Mouse (Mus musculus) limb, embryonic 11.5 days (tissue): ENCODE results near the gene Grwd1. TPM values are rescaled to one million over a fixed set of nuclear protein-coding genes. Genes with fewer than 3 reads are reported as not detected.

Source experiments
- ATAC-seq: fragments of 200-750 bp; cut with Nextera tagmentation; 2 replicates; pipeline ENCODE4 v1.8.0; 2017; ENCODE audit warnings: low read depth; ENCODE audit not compliant: insufficient number of reproducible peaks, low FRiP score, low TSS enrichment
- DNase-seq: peaks from one replicate; pipeline ENCODE4 v3.0.0-alpha.2; 2015; ENCODE audit warnings: low spot score
- H3K27ac ChIP-seq: fragments of 300-500 bp; sonication (generic); replicated peaks from 2 replicates; pipeline ENCODE4 v1.5.1; 2014; ENCODE audit warnings: low read depth, mild to moderate bottlenecking, low read length
- H3K27me3 ChIP-seq: fragments of 300-500 bp; sonication (generic); 2 replicates; pipeline ENCODE4 v1.6.1; 2014; ENCODE audit warnings: mild to moderate bottlenecking, low read length, mixed read lengths; ENCODE audit not compliant: control insufficient read depth, insufficient read depth
- H3K36me3 ChIP-seq: fragments of 300-500 bp; sonication (generic); 2 replicates; pipeline ENCODE4 v1.6.1; 2014; ENCODE audit warnings: mild to moderate bottlenecking, low read length, moderate library complexity, mixed read lengths; ENCODE audit not compliant: control insufficient read depth, insufficient read depth
- H3K4me1 ChIP-seq: fragments of 300-500 bp; sonication (generic); 2 replicates; pipeline ENCODE4 v1.6.1; 2014; ENCODE audit warnings: low read length, mixed read lengths; ENCODE audit not compliant: control insufficient read depth, insufficient read depth
- H3K4me2 ChIP-seq: fragments of 300-500 bp; sonication (generic); 2 replicates; pipeline ENCODE4 v1.6.1; 2014; ENCODE audit warnings: low read depth, mild to moderate bottlenecking, moderate library complexity; ENCODE audit not compliant: severe bottlenecking
- H3K4me3 ChIP-seq: fragments of 300-500 bp; sonication (generic); 2 replicates; pipeline ENCODE4 v1.5.1; 2014; ENCODE audit warnings: low read depth, low read length
- H3K9ac ChIP-seq: fragments of 300-500 bp; sonication (generic); 2 replicates; pipeline ENCODE4 v1.6.1; 2014; ENCODE audit warnings: mild to moderate bottlenecking, low read length
- H3K9me3 ChIP-seq: fragments of 300-500 bp; sonication (generic); 2 replicates; pipeline ENCODE4 v1.6.1; 2016; ENCODE audit warnings: low read length; ENCODE audit not compliant: control insufficient read depth
- WGBS: fragments of 180-500 bp; shearing (Covaris S2); extraction: QIAGEN DNeasy Blood & Tissue Kit; methylation state at CpG from one replicate; pipeline ENCODE4 v1.1.7; 2014; 5-methylcytosine and 5-hydroxymethylcytosine counted together
- polyA plus RNA-seq: library from polyadenylated mRNA; unstranded; fragments of >200 nt; fragmentation: Nextera tagmentation; extraction: Ambion mirVana; gene quantifications from 2 replicates; pipeline ENCODE4 v1.2.1, GENCODE M21; 2014

The Grwd1 gene
- polyA plus RNA-seq, 1 experiment from 2014 or later: 94.3 TPM

DNA sequence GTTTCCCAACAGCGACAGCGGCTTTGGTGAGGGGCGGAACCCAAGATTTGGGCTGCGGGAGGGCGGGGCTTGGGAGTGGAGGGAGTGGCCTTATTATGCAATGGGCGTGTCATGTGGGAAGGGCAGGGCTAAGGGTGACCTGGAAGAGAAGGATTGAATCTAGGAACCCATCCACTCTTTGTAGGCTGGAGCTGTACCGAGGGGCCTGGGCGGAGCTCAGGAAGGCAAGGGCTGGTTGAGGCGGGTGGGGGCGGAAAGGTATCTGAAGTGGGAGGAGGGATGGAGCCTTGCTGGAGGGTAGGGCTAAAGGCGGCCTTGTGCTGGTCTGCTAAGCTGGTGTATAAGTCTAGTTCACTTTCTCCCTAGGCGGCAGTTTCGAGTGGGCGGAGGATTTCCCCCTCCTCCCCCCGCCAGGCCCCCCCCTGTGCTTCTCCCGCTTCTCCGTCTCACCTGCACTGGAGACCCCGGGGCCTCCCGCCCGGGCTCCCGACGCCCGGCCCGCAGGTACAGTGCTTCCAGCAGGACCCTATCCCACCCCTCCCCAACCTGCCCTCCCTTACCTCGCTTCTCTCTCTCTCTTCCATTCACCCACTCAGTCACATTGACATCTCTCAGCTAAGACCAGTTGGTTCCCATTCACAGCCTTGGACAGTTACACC is 30.1 kb downstream of the Grwd1 start:
- H3K4me2 ChIP-seq: 0 out of 2 replicates have a peak overlapping the region, but pooled peaks have one; percentile 15
- peaks cover 10% of the 10 kb centered on the region; the same call in 1 of the 2 replicates for H3K4me1 ChIP-seq
- H3K27ac ChIP-seq: no peak overlapping the region
- no peak overlapping the region for H3K9ac ChIP-seq
- WGBS: 12% methylated on average over 25 of the region's 25 CpGs
- ATAC-seq: no peak
- no peaks in the 10 kb centered on the region for H3K9me3 ChIP-seq
- peaks cover 10% of the 10 kb centered on the region for H3K27me3 ChIP-seq
- H3K36me3 ChIP-seq: no peaks in the 10 kb centered on the region
- peak; percentile 56 for DNase-seq
- no peak overlapping the region for H3K4me3 ChIP-seq

DNA sequence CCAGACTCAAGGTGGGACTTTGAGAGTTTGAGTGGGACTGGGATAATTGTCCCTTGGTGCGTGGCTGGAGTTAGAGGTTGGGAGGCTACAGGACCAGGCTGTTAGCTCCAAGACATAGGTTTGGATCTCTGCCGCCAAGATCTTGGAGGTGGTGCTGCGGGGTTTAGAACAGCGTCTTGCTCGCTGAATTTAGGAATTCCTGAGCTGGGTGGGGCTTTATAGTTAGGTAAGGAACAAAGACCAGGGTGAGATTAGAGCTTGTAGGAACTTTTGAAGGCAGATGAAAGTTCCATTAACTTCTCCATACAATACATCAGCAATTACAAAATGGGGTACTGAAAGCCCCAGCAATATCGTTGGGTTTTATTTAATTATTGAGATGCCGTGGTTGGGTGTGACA is 30.7 kb downstream of the Grwd1 start:
- WGBS: 35% methylated on average over 7 of the region's 7 CpGs
- no peak overlapping the region for H3K9ac ChIP-seq
- H3K36me3 ChIP-seq: peaks cover 3% of the 10 kb centered on the region; the same call in 1 of the 2 replicates
- H3K9me3 ChIP-seq: no peaks in the 10 kb centered on the region
- peaks cover 10% of the 10 kb centered on the region for H3K27me3 ChIP-seq
- no peak for DNase-seq
- peaks cover 10% of the 10 kb centered on the region; the same call in 1 of the 2 replicates for H3K4me1 ChIP-seq
- no peak for ATAC-seq
- H3K4me3 ChIP-seq: no peak overlapping the region
- no peak overlapping the region for H3K4me2 ChIP-seq
- H3K27ac ChIP-seq: no peak overlapping the region

DNA sequence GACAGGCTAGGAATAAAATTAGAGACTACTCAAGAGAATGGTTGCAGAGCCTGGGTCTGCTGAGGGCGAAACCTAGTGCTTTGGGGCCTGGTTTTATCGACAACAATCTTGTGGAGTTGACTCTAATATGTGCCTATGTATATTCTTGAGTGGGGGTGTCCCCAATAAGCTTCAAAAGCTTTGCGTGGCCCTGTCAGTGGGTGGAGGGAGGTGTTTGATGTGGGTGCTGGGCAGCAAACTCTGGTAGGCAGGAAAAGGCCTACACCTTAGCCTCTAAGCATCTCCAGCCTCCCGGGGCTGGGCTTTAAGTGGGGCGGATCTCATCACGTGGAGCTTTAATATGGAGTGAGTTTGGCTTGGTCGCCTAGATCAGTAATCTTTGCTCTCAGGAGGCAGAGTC is 31.8 kb downstream of the Grwd1 start:
- Histone ChIP-seq H3K4me1 (peaks cover 10% of the 10 kb centered on the region; the same call in 1 of the 2 replicates), H3K27me3 (peaks cover 10% of the 10 kb centered on the region), H3K36me3 (peaks cover 3% of the 10 kb centered on the region; the same call in 1 of the 2 replicates), H3K27ac (no peak overlapping the region), H3K9ac (no peak overlapping the region), H3K9me3 (no peaks in the 10 kb centered on the region), H3K4me3 (peak overlapping the region; percentile 33; the same call in 1 of the 2 replicates), H3K4me2 (peak overlapping the region; percentile 91; the same call in 1 of the 2 replicates)
- DNase-seq (no peak), ATAC-seq (no peak)
- 49% methylated on average over 7 of the region's 7 CpGs for WGBS

DNA sequence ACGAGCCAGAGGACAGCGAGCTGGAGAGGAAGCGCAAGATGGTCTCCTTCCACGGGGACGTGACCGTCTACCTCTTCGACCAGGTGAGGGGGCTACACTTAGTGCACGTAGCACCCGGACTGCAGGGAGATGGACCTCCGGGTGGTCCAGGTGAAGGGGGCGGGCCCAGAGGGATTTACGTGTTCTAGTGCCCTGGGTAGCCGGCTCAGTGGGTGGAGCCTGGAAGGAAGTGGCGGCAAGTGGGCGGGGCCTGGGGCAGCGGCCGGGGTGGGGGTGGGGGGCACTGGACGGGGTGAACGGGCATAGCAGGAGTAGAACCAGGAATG is 32.3 kb downstream of the Grwd1 start:
- Histone ChIP-seq H3K4me3 (peak overlapping the region; percentile 33), H3K27me3 (peaks cover 10% of the 10 kb centered on the region), H3K4me1 (peaks cover 10% of the 10 kb centered on the region; the same call in 1 of the 2 replicates), H3K4me2 (peak overlapping the region; percentile 91), H3K9me3 (no peaks in the 10 kb centered on the region), H3K27ac (no peak overlapping the region), H3K36me3 (peaks cover 3% of the 10 kb centered on the region; the same call in 1 of the 2 replicates), H3K9ac (peak overlapping the region; percentile 64; the same call in 1 of the 2 replicates)
- ATAC-seq (no peak), DNase-seq (peak; percentile 60)
- under 1% methylated on average over 19 of the region's 19 CpGs for WGBS

DNA sequence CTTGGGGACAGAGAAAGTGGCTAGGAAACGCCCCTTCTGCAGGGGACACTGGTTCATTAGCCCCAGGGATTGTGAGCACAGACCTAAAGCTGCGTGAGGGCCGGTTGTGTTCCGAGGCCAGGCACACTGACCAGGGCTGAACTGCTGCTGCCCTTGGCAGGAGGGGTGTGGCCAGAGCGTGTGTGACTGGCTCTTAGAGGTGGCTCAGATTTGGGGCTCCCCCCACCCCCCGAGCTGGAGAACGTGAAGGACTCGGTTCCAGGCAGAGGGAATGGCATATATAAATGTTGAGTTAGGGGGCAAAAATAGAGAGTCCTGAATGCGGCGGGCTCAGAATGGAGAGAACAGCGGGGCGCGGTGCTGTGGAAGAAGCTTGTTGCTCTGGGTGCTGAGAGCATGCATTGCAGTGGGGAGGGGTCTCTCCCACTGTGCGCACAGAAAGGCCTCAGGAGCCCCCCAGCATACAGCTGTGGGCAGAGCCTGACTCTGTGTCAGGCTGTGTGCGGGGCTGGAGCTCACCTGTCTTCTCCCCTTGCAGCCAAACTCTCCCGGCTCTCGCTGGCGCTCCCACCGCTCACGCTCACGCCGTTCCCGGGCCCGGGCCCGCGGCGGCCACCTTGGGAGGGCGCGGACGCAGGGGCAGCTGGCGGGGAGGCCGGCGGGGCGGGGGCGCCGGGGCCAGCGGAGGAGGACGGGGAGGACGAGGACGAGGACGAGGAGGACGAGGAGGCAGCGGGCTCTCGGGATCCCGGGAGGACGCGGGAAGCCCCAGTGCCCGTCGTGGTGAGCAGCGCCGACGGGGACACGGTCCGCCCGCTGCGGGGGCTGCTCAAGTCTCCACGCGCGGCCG is 32.9 kb downstream of the Grwd1 start:
- H3K27ac ChIP-seq: no peak overlapping the region
- 2% methylated on average over 59 of the region's 60 CpGs for WGBS

DNA sequence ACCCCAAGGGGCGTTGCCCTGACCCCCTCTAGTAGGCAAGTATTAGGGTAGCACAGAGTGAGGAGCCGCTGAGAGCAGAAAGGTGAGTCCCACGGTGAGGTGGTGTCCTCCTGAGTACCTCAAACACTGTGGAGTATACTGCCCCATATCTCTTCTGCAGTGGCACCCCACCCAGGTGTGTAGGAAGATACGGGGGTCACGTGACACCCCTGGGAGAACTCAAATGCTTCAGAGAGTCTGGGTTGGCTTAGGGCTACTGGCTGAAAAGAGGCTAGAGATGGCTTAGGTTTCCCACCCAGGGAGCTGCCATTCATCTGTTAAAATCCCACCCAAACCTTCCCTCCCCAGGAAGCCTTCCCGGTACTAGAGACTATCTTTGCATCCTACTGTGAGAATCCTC is 33.8 kb downstream of the Grwd1 start:
- Histone ChIP-seq H3K9me3 (no peaks in the 10 kb centered on the region), H3K9ac (no peak overlapping the region), H3K4me3 (no peak overlapping the region), H3K27me3 (peaks cover 10% of the 10 kb centered on the region), H3K4me1 (peaks cover 10% of the 10 kb centered on the region; the same call in 1 of the 2 replicates), H3K4me2 (no peak overlapping the region), H3K27ac (no peak overlapping the region), H3K36me3 (peaks cover 5% of the 10 kb centered on the region)
- DNase-seq (peak; percentile 19), ATAC-seq (no peak)
- 50% methylated on average over 6 of the region's 6 CpGs for WGBS

More for the DNA sequence above, 32.9 kb downstream of the Grwd1 start:
- H3K4me2 ChIP-seq: peak overlapping the region; percentile 91
- H3K9ac ChIP-seq: peak overlapping the region; percentile 64
- peaks cover 5% of the 10 kb centered on the region for H3K36me3 ChIP-seq
- no peaks in the 10 kb centered on the region for H3K9me3 ChIP-seq
- H3K4me1 ChIP-seq: peaks cover 10% of the 10 kb centered on the region; the same call in 1 of the 2 replicates
- DNase-seq (no peak), ATAC-seq (no peak)
- H3K27me3 ChIP-seq: peaks cover 10% of the 10 kb centered on the region
- peak overlapping the region; percentile 33 for H3K4me3 ChIP-seq

DNA sequence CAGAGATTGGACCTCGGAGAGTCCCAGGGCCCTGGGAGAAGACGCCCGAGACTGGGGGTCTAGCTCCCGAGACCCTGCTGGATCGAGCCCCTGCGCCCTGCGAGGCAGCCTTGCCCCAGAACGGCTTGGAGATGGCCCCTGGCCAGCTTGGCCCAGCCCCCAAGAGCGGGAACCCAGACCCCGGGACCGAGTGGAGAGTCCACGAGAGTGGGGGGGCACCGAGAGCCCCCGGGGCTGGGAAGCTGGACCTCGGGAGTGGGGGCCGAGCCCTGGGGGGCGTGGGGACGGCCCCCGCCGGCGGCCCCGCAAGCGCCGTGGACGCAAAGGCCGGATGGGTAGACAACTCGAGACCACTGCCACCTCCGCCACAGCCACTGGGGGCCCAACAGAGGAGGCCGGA is 35.8 kb downstream of the Grwd1 start:
- peaks cover 10% of the 10 kb centered on the region for H3K27me3 ChIP-seq
- peaks cover 5% of the 10 kb centered on the region for H3K36me3 ChIP-seq
- H3K27ac ChIP-seq: no peak overlapping the region
- ATAC-seq: no peak
- no peak overlapping the region for H3K4me3 ChIP-seq
- H3K9me3 ChIP-seq: no peaks in the 10 kb centered on the region
- DNase-seq: peak; percentile 20
- no peak overlapping the region for H3K4me2 ChIP-seq
- H3K4me1 ChIP-seq: peaks cover 10% of the 10 kb centered on the region; the same call in 1 of the 2 replicates
- no peak overlapping the region for H3K9ac ChIP-seq
- WGBS: 92% methylated on average over 29 of the region's 29 CpGs

DNA sequence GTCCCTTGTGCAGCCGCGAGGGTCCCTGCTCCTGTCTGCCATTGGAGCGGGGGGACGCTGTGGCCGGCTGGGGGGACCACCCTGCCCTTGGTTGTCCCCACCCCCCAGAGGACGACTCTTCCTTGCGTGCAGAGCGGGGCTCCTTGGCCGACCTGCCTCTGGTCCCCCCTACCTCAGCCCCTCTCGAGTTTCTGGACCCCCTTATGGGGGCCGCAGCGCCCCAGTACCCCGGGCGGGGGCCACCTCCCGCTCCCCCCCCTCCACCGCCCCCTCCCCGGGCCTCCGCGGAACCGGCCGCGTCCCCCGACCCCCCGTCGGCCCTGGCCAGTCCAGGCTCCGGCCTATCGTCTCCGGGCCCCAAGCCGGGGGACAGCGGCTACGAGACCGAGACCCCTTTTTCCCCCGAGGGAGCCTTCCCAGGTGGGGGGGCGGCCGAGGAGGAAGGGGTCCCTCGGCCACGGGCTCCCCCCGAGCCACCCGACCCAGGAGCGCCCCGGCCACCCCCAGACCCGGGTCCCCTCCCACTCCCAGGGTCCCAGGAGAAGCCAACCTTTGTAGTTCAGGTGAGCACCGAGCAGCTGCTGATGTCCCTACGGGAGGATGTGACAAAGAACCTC is 36.7 kb downstream of the Grwd1 start:
- H3K4me3 ChIP-seq: no peak overlapping the region
- H3K9me3 ChIP-seq: no peaks in the 10 kb centered on the region
- DNase-seq (peak; percentile 20), ATAC-seq (no peak)
- H3K27me3 ChIP-seq: peaks cover 10% of the 10 kb centered on the region
- H3K9ac ChIP-seq: no peak overlapping the region
- H3K27ac ChIP-seq: no peak overlapping the region
- H3K36me3 ChIP-seq: peaks cover 5% of the 10 kb centered on the region
- H3K4me1 ChIP-seq: peaks cover 10% of the 10 kb centered on the region; the same call in 1 of the 2 replicates
- WGBS: 86% methylated on average over 37 of the region's 44 CpGs
- no peak overlapping the region for H3K4me2 ChIP-seq
